Mouse (Mus musculus): ENCODE measurements around the gene Gnb1l.

GRCm38 (mm10) chr16:18497865-18498515 lies 523 bp upstream of the Gnb1l start:
- TF ChIP-seq CTCF (IDR thresholded peaks at IDR 0.05; ENCODE audit: low read depth) (no peak), EP300 (IDR thresholded peaks at IDR 0.05; ENCODE audit: low read depth) (no peak)

Data from liver, embryonic 14.5 days (tissue).